Mouse (Mus musculus) kidney, embryonic 14.5 days (tissue): ENCODE measurements around the gene Cdon. TPM values are rescaled to one million over a fixed set of nuclear protein-coding genes. Genes with fewer than 3 reads are reported as not detected.
A peak's percentile ranks its signal among the peaks of the same experiment; 100 is the strongest.

Experiments used
- ATAC-seq: fragments of 200-750 bp; cut with Nextera tagmentation; 2 replicates; pipeline ENCODE4 v1.8.0; 2017; ENCODE audit warnings: moderate number of reproducible peaks, mild to moderate bottlenecking, moderate TSS enrichment, moderate library complexity; ENCODE audit not compliant: low FRiP score, low TSS enrichment
- H3K27ac ChIP-seq: fragments of 300-500 bp; sonication (generic); 2 replicates; pipeline ENCODE4 v1.5.1; 2014; ENCODE audit warnings: low read depth, mild to moderate bottlenecking, low read length, moderate library complexity, mixed read lengths
- H3K27me3 ChIP-seq: fragments of 300-500 bp; sonication (generic); 2 replicates; pipeline ENCODE4 v1.6.1; 2014; ENCODE audit warnings: mild to moderate bottlenecking, low read length; ENCODE audit not compliant: control insufficient read depth, insufficient read depth
- H3K36me3 ChIP-seq: fragments of 300-500 bp; sonication (generic); 2 replicates; pipeline ENCODE4 v1.6.1; 2014; ENCODE audit warnings: low read length, mixed read lengths; ENCODE audit not compliant: control insufficient read depth, insufficient read depth
- H3K4me1 ChIP-seq: fragments of 300-500 bp; sonication (generic); 2 replicates; pipeline ENCODE4 v1.6.1; 2014; ENCODE audit warnings: low read length, mixed read lengths; ENCODE audit not compliant: control insufficient read depth, insufficient read depth
- H3K4me2 ChIP-seq: fragments of 300-500 bp; sonication (generic); replicated peaks from 2 replicates; pipeline ENCODE4 v1.6.1; 2014; ENCODE audit warnings: low read depth, mild to moderate bottlenecking, low read length
- H3K4me3 ChIP-seq: fragments of 300-500 bp; sonication (generic); 2 replicates; pipeline ENCODE4 v1.5.1; 2014; ENCODE audit warnings: mild to moderate bottlenecking, low read length
- H3K9ac ChIP-seq: fragments of 300-500 bp; sonication (generic); 2 replicates; pipeline ENCODE4 v1.6.1; 2014; ENCODE audit warnings: low read depth, mild to moderate bottlenecking, low read length, moderate library complexity
- H3K9me3 ChIP-seq: fragments of 300-500 bp; sonication (generic); 2 replicates; pipeline ENCODE4 v1.6.1; 2016; ENCODE audit warnings: low read length; ENCODE audit not compliant: control insufficient read depth
- WGBS: fragments of 180-500 bp; shearing (Covaris S2); extraction: QIAGEN DNeasy Blood & Tissue Kit; methylation state at CpG from one replicate; pipeline ENCODE4 v1.1.7; 2014; 5-methylcytosine and 5-hydroxymethylcytosine counted together
- polyA plus RNA-seq: library from polyadenylated mRNA; unstranded; fragments of >200 nt; fragmentation: Nextera tagmentation; extraction: Ambion mirVana; gene quantifications from 2 replicates; pipeline ENCODE4 v1.2.1, GENCODE M21; 2014

The Cdon gene
- polyA plus RNA-seq, 1 experiment from 2014 or later = 6.2 TPM

DNA sequence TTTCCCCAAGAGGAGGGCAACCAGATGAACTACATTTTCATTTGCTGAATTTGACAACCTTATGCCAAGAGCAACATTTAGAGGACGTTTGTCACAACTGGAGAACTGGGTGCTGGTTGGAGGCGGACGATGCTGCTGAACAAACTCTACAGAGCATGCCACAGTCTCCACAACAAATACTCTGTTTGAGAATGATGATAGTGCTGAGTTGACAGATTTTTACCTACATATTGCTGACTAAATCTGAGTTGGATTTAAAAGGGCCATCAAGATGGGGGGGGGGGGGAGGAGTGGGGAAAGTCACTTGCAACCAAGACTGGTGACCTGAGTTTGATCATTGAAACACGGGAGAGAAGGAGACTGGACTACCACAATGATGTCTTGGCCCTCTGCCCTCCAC lies 17.4 kb upstream of the Cdon start:
- Histone ChIP-seq H3K4me1 (no peaks in the 10 kb centered on the region), H3K27ac (no peak overlapping the region), H3K9ac (no peak overlapping the region), H3K27me3 (peaks cover 4% of the 10 kb centered on the region; the same call in 1 of the 2 replicates), H3K36me3 (no peaks in the 10 kb centered on the region), H3K4me3 (no peak overlapping the region), H3K4me2 (no peak overlapping the region), H3K9me3 (no peaks in the 10 kb centered on the region)
- ATAC-seq = no peak
- 72% methylated on average over 4 of the region's 4 CpGs for WGBS

DNA sequence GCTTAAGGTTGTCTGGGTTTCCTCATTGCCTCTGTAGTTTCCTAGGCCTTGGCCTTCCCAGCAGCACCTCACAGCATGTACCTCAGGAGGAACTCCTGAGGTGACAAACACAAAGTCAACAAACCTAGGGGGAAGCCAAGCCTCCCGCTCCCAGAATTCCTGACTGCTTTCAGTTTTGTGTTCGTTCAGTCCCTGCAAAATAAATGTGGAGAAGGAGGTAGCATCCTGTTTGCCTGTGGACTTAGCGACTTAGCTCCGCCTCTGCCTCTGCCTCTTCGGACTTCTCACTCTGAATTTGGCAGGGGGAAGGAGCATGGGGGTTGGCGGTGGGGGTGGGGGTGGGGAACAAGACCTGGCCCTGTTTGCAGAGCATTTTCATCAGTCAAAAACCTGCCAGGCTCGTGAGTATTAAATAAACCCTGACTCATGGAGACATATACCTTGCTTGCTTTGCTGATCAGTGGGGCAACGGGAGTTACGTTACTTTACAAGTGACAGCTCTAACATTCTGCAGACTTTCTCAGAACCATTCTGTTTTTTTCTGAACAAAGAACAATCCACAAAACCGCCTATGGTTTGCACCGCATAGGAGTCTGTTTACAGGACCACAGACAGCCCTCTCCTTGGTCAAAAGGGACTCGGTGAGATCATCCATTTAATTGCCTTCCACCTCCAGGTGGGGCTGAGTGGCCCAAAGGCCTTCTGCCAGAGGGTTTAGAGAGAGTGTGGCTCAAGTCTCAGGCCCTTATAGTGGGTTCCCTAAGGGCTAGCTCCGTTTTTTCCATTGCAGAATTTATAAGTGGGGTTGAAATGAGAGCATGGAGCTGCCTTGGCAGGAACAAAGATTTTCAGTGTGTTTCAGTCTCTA lies 15.7 kb upstream of the Cdon start:
- Histone ChIP-seq H3K9ac (no peak overlapping the region), H3K27me3 (no peaks in the 10 kb centered on the region), H3K4me2 (peak overlapping the region; percentile 19; the same call in 1 of the 2 replicates), H3K36me3 (no peaks in the 10 kb centered on the region), H3K27ac (no peak overlapping the region), H3K4me3 (no peak overlapping the region), H3K9me3 (no peaks in the 10 kb centered on the region), H3K4me1 (no peaks in the 10 kb centered on the region)
- ATAC-seq = no peak
- 12% methylated on average over 13 of the region's 13 CpGs for WGBS

DNA sequence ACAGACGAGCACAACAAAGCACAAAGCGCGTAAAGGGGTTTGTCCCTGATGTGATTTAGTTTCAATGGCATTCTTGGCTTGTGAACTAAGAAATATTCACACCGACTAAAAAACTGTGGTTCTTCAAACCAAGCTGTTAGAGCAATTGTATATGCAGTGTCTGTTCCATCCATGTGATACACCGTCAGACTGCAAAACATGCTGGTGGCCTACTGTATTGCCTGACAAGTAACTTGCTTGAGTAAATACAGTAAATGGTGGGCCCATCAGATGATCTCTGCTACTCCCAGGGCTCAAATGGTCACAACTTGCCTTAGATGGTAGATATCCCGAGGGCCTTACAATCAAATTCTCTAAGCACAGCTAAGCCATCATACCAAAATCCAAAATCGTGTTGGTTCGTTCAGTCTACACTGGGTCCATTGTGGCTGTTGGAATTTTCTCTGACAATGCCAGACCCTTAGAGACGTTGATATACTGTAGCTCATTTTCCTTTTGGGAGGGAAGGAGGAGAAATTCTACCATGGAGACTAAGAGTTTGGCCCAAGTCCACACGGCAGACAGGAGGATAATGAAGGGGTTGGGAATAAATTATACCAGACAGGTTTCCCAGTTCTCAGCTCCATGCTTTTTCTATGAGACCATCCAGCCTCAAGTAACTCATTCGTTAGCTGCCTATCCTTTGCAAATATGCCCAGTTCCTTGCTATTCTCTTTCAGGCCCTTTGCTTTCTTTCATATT lies 9.5 kb upstream of the Cdon start:
- no peaks in the 10 kb centered on the region for H3K27me3 ChIP-seq
- no peak overlapping the region for H3K27ac ChIP-seq
- H3K9ac ChIP-seq = no peak overlapping the region
- no peak overlapping the region for H3K4me3 ChIP-seq
- H3K4me2 ChIP-seq = no peak overlapping the region
- no peak for ATAC-seq
- H3K4me1 ChIP-seq = peaks cover 12% of the 10 kb centered on the region; the same call in 1 of the 2 replicates
- H3K9me3 ChIP-seq = no peaks in the 10 kb centered on the region
- WGBS = 70% methylated on average over 11 of the region's 11 CpGs
- H3K36me3 ChIP-seq = no peaks in the 10 kb centered on the region

DNA sequence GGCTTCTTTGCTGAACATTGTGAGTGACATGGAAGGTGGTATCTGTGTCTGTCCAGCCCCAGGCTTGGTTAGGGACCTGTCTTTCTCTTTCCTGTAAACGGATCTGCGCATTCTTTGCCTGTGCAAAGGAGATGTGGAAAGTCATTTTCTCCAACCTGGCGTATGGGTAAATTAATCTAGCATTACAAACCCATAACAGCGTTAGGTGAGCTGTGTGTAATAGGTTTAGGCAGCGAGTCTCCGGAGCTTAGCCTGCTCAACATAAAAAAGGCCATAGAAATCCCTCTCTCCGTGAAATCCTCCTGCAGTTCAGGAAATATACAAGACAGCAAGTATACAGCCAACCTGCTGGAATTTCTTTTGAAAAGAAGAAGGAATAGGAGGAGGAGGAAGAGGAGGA lies 9.0 kb upstream of the Cdon start:
- Histone ChIP-seq H3K9me3 (no peaks in the 10 kb centered on the region), H3K9ac (no peak overlapping the region), H3K36me3 (no peaks in the 10 kb centered on the region), H3K27ac (no peak overlapping the region), H3K27me3 (no peaks in the 10 kb centered on the region), H3K4me1 (peaks cover 12% of the 10 kb centered on the region; the same call in 1 of the 2 replicates), H3K4me3 (no peak overlapping the region), H3K4me2 (no peak overlapping the region)
- WGBS = 53% methylated on average over 7 of the region's 7 CpGs
- no peak for ATAC-seq

DNA sequence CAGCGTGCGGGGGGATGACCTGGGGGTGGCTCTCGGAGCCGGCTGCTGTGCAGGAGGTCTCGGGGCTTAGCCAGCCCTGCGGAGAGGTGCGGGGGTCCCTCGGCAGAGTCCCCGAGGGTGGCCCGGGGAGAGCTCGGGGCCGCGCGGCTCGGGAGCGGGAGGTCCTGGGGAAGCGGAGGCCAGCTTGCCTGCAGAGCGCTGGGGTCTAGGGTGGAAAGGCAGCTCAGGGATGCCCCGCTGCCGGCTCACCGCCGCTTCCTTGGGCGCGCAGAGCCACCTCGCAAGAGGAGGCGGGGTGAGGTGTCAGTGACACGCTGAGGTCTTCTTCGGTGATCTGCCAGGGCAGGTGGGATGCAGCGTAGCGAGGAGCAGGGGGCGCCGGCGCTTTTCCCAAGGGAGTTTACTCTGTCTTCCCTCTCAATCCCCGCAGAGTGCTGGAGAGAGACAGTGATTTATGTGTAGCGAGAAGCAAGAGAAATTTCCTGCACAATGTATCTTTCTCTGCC lies 855 bp downstream of the Cdon start:
- WGBS = under 1% methylated on average over 34 of the region's 35 CpGs
- Histone ChIP-seq H3K4me1 (peaks cover 27% of the 10 kb centered on the region), H3K9me3 (no peaks in the 10 kb centered on the region), H3K4me2 (peak overlapping the region; percentile 69), H3K36me3 (no peaks in the 10 kb centered on the region), H3K27ac (peak overlapping the region; percentile 91), H3K4me3 (peak overlapping the region; percentile 91), H3K27me3 (no peaks in the 10 kb centered on the region; the same call in 1 of the 2 replicates), H3K9ac (peak overlapping the region; percentile 92)
- peak; percentile 74 for ATAC-seq

DNA sequence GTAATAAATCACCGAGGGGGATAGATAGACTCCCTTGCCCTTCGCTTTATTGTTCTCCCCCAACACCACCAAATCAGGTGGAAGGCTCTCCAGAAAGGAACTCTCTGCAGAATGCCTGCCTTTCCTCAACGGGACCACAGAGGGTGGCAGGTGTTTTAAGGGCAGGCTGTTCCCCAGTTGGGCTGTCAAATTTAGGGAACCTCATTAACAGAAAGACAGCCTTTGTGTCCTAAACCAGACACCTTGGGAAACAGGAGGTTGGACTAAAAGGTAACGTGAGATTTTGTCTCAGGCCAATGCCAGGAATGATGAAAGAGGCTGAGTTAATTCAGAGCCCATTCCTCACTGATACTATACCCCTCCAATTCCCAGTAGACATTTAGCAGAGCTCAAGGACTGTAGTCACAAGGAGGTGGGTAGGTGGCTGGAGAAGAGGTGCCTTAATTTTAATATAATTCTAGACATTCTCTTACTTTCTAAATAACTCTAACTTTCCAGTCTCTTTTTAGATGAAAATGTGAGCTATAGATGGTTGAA lies 1.5 kb downstream of the Cdon start:
- Histone ChIP-seq H3K27ac (peak overlapping the region; percentile 91; the same call in 1 of the 2 replicates), H3K4me2 (peak overlapping the region; percentile 69), H3K36me3 (no peaks in the 10 kb centered on the region), H3K27me3 (no peaks in the 10 kb centered on the region; the same call in 1 of the 2 replicates), H3K4me1 (peaks cover 27% of the 10 kb centered on the region), H3K9me3 (no peaks in the 10 kb centered on the region), H3K4me3 (peak overlapping the region; percentile 91), H3K9ac (peak overlapping the region; percentile 92)
- ATAC-seq = no peak
- 4% methylated on average over 4 of the region's 4 CpGs for WGBS

DNA sequence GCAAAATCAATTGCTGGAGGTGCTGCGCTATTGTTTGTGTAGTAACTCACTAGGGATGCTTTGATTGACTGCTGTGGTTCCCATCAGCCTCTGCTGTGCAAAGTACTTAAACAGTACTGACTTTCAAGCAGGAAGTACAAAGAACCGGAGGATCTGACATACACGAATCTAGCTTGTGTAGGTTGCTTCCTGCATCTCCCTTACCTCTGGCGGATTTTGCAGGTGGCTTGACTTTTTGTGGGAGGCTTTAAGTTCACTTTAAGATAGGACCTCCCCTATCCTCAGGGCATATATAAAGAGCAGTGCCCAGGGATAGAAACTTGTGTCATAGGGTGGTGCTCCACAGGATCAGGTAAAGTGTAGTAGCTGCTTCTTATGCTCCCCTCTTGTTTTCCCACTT lies 2.3 kb downstream of the Cdon start:
- peak overlapping the region; percentile 91; the same call in 1 of the 2 replicates for H3K4me3 ChIP-seq
- no peaks in the 10 kb centered on the region for H3K36me3 ChIP-seq
- peak overlapping the region; percentile 69 for H3K4me2 ChIP-seq
- no peaks in the 10 kb centered on the region for H3K27me3 ChIP-seq
- H3K9me3 ChIP-seq = no peaks in the 10 kb centered on the region
- no peak overlapping the region for H3K27ac ChIP-seq
- peaks cover 31% of the 10 kb centered on the region for H3K4me1 ChIP-seq
- WGBS = 36% methylated on average over 4 of the region's 4 CpGs
- H3K9ac ChIP-seq = 0 out of 2 replicates have a peak overlapping the region, but pooled peaks have one; percentile 2
- ATAC-seq = no peak

DNA sequence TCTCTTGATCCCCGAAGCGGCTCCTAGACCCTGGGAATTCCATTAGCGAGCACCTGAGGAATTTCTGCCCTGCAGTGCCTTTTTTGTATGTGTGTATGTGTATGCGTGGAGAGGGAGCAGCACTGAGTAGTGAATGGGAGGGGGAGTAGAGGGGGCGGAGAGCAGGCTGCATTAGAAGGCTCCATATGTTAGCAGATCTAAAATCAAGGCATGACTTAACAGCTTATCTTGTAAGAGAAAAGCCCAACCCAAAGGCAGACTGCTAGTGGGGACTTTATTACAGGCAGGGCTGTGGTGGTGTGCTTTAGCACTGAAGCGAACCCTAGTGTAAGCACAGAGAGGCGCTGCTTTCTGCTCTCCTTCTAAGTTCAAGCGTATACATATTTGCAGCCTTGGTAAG lies 3.7 kb downstream of the Cdon start:
- H3K27ac ChIP-seq = peak overlapping the region; percentile 26; the same call in 1 of the 2 replicates
- no peaks in the 10 kb centered on the region for H3K9me3 ChIP-seq
- no peaks in the 10 kb centered on the region for H3K36me3 ChIP-seq
- peak overlapping the region; percentile 7; the same call in 1 of the 2 replicates for H3K4me3 ChIP-seq
- H3K4me1 ChIP-seq = peaks cover 31% of the 10 kb centered on the region
- H3K27me3 ChIP-seq = no peaks in the 10 kb centered on the region
- H3K9ac ChIP-seq = no peak overlapping the region; the same call in 1 of the 2 replicates
- 18% methylated on average over 8 of the region's 8 CpGs for WGBS
- ATAC-seq = no peak
- H3K4me2 ChIP-seq = peak overlapping the region; percentile 21; the same call in 1 of the 2 replicates
